Mouse (Mus musculus) natural killer cell, adult 2 months (primary cell): ENCODE data around the gene Anp32e.
"Not testable (repeated sequence)": the region's sequence is repeated elsewhere in the genome, so short reads cannot be mapped to it uniquely, and the experiment has no call there.

Source experiments
- DNase-seq, 2 experiments: peaks; one replicate each; pipeline ENCODE4 v3.0.0; 2022; ENCODE audit warnings: low spot score in 2 of 2

The Anp32e gene

DNA sequence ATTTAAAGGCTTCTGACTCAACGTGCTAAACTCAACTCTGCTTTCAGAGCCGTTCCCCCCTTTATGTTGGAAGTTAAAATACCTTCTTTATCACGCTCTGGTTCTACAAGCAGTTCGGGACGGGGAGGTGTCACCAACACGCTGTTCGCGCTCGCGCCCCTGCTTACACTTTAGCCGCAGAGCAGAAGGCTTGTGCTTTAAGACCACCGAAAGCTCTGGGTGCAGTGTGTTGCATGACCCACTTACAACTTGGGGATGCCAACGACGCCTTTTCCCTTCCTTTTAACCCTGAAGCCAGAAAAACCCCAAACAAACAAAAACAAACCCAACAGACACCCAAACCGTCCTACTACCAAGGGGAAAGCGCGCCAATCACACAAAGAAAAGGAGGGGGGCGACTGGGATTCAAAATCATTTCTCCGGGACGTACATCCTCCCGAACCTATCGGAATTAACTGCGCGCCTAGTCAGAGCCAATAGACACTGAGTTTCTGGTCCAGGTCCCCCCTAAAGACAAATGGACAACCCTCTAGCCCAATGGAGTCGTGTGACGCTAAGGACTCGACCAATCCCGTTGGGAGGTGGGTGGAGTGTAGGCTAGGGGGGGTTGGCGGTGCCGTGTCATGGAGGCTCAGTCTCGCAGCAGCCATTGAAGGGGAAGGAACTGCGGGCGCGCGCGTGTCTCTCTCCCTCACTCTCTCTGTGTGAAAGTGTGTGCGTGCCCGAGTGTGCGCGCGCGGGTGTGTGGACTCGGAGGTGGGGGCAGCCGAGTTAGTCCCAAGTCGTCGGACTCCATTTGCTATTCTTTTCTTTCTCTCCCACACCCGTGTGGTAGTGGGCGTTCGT is at the start of gene Anp32e:
Anp32e (plus strand) TSS at position 589 of the 846 bp plus-strand sequence.
- DNase-seq = peak; percentile 98

DNA sequence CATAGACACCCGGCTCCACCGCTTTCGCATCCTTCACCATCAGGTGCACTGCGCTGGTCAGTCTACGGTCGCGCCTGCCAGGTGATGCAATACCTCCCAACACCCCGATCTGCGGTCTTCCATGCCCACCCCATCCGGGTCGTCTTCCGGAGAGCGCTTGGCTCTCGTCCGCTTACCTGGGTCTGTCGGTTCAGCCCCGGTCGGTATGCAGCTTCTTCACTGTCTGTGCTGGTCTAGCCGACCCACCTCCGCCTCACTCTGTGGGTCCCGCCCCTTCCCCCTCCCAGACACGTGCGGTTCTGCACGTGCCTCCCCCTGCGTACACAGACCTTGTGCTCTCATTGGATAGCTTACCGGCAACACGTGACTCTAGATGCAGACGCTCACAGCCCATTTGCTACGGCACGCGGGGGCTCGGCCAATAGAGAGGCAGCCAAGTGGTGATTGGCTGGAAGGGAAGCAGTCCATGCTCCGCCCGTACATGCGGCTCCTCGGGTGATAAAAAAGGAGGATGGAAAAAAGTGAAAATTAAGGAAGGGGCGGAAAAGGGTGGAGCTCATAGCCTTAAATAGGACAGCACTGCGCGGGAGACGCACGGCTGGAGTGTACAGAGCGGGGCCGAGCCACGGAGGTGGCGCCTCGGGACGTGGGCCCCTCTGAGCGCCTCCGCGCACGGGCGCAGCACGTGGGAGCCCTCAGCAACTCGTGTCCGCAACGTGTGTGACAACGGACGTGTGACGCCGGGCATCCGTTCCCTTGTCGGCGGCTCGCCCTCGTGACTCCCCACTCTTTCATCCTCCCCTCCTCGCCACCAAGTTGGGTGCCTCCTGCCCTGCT is 46.8 kb upstream of the Anp32e start, which contains the start of gene Ciart:
Ciart (minus strand) TSS at position 273 of the 837 bp plus-strand sequence.
- peak; percentile 84 to 91 for DNase-seq

DNA sequence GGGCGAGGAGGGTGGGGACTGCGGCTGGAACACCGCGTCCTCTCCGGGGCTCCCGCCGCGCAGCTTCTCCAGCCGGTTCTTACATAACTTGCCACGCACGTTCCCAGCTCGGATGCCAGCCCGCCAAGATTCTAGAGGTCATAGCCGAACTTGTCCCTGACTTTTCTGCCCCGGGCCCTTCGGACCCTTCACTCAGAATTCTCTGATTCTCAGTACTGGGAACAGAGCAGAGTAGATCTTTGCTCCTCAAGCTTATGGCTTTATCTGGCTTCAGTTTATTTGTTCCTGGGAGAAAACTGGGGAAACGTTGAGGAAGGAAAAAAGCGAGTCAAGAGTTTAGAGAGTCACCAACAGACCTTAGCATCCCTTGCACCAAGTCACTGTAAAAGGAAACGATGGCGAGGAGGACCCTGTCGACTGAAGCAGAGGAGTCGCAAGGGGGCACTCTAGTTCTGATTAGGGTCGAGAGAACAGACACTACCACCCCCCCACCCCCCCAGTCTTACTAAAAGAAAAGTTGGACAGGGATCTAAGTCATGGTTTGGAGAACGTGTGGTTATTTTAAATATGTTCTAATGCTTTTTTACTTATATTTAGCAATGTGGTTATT is 46.1 kb upstream of the Anp32e start:
- DNase-seq = peak; percentile 54 to 76

- DNase-seq = no peak
Observed at GRCm38 (mm10) chr3:95884400-95884799, 44.6 kb upstream of the Anp32e start.

DNA sequence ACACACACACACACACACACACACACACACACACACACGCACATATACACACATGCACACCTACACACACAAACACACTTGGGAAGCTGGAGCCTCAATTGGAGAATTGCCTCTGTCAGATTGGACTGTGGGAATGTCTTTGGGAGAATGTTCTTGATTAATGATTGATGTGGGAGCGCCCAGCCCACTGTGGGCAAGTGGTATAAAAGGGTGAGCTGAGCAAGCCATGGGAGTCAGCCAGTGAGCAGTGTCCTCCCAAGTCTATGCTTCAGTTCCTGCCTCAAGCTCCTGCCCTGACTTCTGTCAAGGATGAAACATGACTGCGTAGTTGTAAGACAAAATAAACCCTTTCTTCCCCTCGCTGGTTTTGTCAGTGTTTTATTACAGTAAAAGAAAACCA is 41.5 kb upstream of the Anp32e start:
- no peak for DNase-seq

- DNase-seq = no peak
Observed at GRCm38 (mm10) chr3:95889664-95890063, 39.4 kb upstream of the Anp32e start.

- peak in 1 of 2 experiments; percentile 69 for DNase-seq
Observed at GRCm38 (mm10) chr3:95891211-95892065, 37.6 kb upstream of the Anp32e start, which contains the start of gene BC028528. BC028528 (minus strand) TSS chr3:95892005.

- DNase-seq = no peak
Observed at GRCm38 (mm10) chr3:95892066-95893052, 36.7 kb upstream of the Anp32e start.

- no peak for DNase-seq
Observed at GRCm38 (mm10) chr3:95893126-95893525, 35.9 kb upstream of the Anp32e start.

DNA sequence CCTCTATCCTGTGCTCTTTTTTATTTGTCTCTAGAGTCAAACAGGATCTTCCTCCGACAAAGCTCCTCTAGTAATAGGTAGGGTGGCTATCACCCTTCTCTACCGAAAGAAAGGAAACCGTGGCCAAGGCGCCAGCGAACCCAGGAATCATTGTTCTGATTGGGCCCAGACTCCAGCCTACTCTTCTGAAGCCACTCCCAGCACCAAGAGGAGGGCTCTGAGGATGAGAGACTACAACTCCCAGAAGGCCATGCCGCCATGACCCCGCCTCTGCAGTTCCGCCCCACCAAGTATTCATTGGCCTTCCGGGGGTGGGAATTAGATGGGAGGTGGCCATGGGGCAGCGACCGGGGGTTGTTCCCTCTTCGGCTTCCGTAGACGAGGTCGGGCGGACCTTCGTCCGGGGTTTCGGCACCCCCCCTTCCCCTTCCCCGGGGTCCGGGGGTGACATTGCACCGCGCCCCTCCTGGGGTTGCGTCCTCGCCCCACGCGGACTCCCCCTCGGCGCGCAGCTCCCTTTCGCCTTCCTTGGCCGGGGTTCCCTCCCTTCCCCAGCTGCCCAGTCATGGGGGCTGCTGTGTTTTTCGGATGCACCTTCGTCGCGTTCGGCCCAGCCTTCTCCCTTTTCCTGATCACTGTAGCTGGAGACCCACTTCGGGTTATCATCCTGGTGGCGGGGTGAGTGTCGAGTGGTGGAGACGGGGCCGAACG is 35.3 kb upstream of the Anp32e start, which contains the start of gene Aph1a:
Aph1a (plus strand) TSS at position 364 of the 711 bp plus-strand sequence.
- peak; percentile 96 for DNase-seq

DNA sequence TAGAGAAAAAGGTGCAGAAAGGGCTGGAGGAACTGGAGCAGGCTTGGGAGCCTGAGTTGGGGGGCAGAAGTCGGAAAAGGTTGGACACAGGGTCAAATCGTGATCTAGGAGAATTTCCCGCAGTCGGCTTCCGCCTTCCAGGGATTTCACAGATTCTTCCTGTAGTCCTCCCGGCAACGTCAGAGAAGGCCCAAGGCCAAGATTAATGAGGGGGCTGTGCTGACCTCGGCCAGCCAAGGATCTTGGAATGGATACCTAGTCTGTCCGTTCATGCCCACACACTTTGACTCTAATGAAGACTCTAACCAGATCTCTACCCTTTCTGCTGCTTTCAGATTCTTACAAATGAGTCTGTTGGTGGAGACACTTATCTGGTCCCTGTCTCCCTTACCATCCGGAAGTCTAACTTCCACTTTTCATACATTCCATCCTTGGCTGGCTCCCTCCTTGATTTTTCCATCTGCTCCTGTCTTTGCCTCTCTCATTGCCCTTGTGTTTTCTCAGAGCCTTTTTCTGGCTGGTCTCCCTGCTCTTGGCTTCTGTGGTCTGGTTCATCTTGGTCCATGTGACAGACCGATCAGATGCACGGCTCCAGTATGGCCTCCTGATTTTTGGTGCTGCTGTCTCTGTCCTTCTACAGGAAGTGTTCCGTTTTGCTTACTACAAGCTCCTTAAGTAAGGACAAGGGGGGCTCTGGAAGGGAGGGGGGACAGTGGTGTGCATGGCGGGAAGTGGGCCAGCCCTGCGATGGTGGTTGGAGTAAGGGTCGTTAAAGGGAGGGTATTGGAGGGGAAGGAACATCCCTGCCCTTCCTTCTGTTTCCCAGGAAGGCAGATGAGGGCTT is 34.5 kb upstream of the Anp32e start:
- DNase-seq = no peak

- not testable (repeated sequence) for DNase-seq
Observed at GRCm38 (mm10) chr3:95895501-95895900, 33.5 kb upstream of the Anp32e start.

DNA sequence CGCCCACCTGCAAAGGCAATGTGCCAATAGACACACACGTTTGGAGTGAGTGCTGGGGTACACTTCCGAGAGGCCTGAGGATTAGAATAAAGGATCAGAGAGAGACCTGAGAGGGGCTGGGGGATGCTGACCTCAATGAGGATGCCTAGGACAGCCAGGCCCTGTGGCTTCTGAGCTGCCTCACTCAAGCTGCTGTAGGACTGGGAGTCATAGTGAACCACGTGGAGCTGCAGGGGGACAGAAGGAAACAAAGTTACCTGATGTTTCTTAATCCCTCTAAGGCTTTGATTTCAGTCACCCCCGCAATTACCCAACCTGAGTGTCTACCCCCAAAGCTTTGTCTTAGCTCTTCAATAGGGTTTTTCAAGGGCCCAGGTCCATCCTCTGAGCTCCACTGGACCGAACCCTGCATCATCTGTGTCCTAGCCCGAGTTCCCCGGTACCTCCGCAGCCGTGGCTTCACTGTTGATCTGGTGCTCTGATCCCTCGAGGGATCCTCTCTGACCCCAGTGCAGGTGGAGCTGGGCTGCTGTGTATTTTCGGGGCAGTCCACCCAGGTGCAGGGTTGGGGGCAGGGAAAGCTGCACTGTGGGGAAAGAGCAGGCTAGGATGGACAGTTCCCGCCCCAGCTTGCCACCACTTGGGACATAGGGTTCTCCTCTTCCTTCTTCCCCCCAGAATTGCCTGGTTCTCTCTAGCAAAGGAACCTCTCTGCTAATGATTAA is 29.1 kb upstream of the Anp32e start:
- no peak for DNase-seq

GRCm38 (mm10) chr3:95901616-95902372 is 27.3 kb upstream of the Anp32e start:
- DNase-seq = no peak

DNA sequence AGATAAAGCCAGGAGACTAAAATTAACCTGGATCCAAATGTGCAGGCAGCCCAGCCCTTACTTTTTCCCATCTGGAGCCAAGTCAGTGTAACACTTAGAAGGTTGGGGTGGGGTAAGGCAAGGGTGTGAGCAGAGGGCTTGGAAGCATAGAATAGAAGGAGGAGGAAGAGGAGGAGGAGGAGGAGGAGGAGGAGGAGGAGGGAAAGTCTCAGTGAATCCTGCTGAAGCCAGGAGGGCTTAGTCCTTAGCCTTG is 26.7 kb upstream of the Anp32e start:
- no peak for DNase-seq

- no peak for DNase-seq
Observed at GRCm38 (mm10) chr3:95902643-95903042, 26.4 kb upstream of the Anp32e start.
